Mouse (Mus musculus) erythroblast, embryonic 14.5 days (primary cell): ENCODE measurements around the gene Celf2. TPM values are rescaled to one million over a fixed set of nuclear protein-coding genes. Genes with fewer than 3 reads are reported as not detected.

Source experiments
- H3K27me3 ChIP-seq: 2 replicates; pipeline ENCODE4 v1.6.1; 2012; ENCODE audit warnings: inconsistent platforms; ENCODE audit not compliant: control insufficient read depth
- H3K36me3 ChIP-seq: 2 replicates; pipeline ENCODE4 v1.6.1; 2012; ENCODE audit warnings: mild to moderate bottlenecking, inconsistent platforms; ENCODE audit not compliant: control insufficient read depth
- H3K4me1 ChIP-seq: 2 replicates; pipeline ENCODE4 v1.6.1; 2012; ENCODE audit warnings: inconsistent platforms; ENCODE audit not compliant: control insufficient read depth
- H3K4me3 ChIP-seq: replicated peaks from 2 replicates; pipeline ENCODE3; 2012; ENCODE audit warnings: moderate library complexity, mild to moderate bottlenecking, inconsistent platforms
- H3K9me3 ChIP-seq: 2 replicates; pipeline ENCODE4 v1.6.1; 2012; ENCODE audit warnings: low read length, inconsistent platforms, mixed read lengths; ENCODE audit not compliant: control insufficient read depth
- GATA1 ChIP-seq: IDR thresholded peaks from 2 replicates; pipeline ENCODE4 v1.6.1; 2012; ENCODE audit warnings: low read length, inconsistent platforms, mixed read lengths
- TAL1 ChIP-seq: IDR thresholded peaks from 3 replicates; pipeline ENCODE4 v1.6.1; 2012; ENCODE audit warnings: low read length, inconsistent platforms, mixed read lengths
- polyA plus RNA-seq: library from polyadenylated mRNA; stranded (reverse); fragments of >175 nt; gene quantifications from 2 replicates; pipeline ENCODE4 v1.2.3, GENCODE M21; 2012

Celf2 gene
- polyA plus RNA-seq, 1 experiment = under 0.01 TPM

- Histone ChIP-seq H3K4me1 (no peaks in the 10 kb centered on the region), H3K36me3 (no peaks in the 10 kb centered on the region), H3K27me3 (no peaks in the 10 kb centered on the region), H3K9me3 (no peaks in the 10 kb centered on the region), H3K4me3 (no peak overlapping the region)
- TF ChIP-seq TAL1 = no peak
- no peak for TF ChIP-seq GATA1
Observed at GRCm38 (mm10) chr2:6821593-6821992, 687.8 kb downstream of the Celf2 start.

DNA sequence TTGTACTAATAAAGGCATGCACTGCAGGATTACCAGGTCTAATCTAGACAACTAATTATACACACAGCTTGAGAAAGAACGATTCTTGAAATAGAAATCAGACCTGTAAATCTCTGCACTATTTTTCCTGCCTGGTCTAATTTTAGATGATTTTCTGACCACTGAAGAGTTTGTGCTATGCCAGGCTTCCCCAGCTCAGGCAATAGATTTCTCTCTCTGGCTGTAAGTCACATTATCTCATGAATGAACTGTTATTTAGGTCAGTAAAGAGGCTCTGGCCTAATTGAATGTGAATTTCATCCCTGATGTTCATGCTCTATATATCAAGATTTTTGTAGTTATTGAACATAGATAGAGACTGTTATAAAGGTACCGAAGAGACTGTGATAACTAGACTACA, 694.1 kb downstream of the Celf2 start:
- Histone ChIP-seq H3K4me3 (no peak overlapping the region), H3K9me3 (no peaks in the 10 kb centered on the region)
- no peak for TF ChIP-seq TAL1
- TF ChIP-seq GATA1 = no peak

GRCm38 (mm10) chr2:6808736-6809135, 700.6 kb downstream of the Celf2 start:
- TF ChIP-seq GATA1 (no peak), TAL1 (no peak)
- no peaks in the 10 kb centered on the region for H3K36me3 ChIP-seq
- no peaks in the 10 kb centered on the region for H3K9me3 ChIP-seq
- no peaks in the 10 kb centered on the region for H3K27me3 ChIP-seq
- no peaks in the 10 kb centered on the region for H3K4me1 ChIP-seq
- no peak overlapping the region for H3K4me3 ChIP-seq

More for the DNA sequence above, 694.1 kb downstream of the Celf2 start:
- H3K36me3 ChIP-seq = no peaks in the 10 kb centered on the region
- no peaks in the 10 kb centered on the region for H3K4me1 ChIP-seq
- no peaks in the 10 kb centered on the region for H3K27me3 ChIP-seq

GRCm38 (mm10) chr2:6796754-6797153, 712.6 kb downstream of the Celf2 start:
- Histone ChIP-seq H3K4me1 (no peaks in the 10 kb centered on the region), H3K27me3 (no peaks in the 10 kb centered on the region), H3K36me3 (no peaks in the 10 kb centered on the region), H3K9me3 (no peaks in the 10 kb centered on the region), H3K4me3 (no peak overlapping the region)
- TF ChIP-seq TAL1 (no peak), GATA1 (no peak)

DNA sequence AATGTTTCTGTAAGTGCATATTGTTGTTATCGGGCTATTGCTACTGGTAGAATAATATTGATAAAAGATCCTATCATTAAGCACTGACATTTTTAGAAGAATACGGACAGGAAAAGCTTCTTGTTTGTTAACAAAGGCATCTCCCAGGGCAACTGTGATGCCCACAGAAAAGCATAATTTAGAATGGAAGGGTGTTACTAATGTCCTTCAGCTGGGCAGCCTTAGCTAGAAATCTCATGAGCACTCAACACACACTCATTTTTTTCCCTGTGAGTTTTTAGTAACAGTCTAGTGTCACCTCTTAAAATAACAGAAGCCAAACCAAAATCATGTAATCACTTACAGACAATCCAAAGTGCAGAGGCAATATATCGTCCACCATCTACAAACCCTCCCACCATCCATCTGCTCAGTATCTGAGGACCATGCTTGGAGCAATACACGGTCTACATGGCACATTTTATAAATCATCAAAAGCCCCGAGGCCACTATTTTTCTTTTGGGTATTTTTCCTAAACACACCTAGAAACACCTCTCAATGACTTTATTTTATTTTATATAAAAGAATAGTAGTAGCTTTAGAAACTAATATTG, 713.3 kb downstream of the Celf2 start:
- Histone ChIP-seq H3K4me3 (no peak overlapping the region), H3K9me3 (no peaks in the 10 kb centered on the region), H3K4me1 (no peaks in the 10 kb centered on the region), H3K27me3 (no peaks in the 10 kb centered on the region), H3K36me3 (no peaks in the 10 kb centered on the region)
- TF ChIP-seq TAL1 (no peak), GATA1 (no peak)

- H3K36me3 ChIP-seq = no peaks in the 10 kb centered on the region
- no peaks in the 10 kb centered on the region for H3K27me3 ChIP-seq
- no peaks in the 10 kb centered on the region for H3K9me3 ChIP-seq
- no peaks in the 10 kb centered on the region for H3K4me1 ChIP-seq
- TF ChIP-seq TAL1 (no peak), GATA1 (no peak)
- no peak overlapping the region for H3K4me3 ChIP-seq
Observed at GRCm38 (mm10) chr2:6794858-6795257, 714.5 kb downstream of the Celf2 start.

DNA sequence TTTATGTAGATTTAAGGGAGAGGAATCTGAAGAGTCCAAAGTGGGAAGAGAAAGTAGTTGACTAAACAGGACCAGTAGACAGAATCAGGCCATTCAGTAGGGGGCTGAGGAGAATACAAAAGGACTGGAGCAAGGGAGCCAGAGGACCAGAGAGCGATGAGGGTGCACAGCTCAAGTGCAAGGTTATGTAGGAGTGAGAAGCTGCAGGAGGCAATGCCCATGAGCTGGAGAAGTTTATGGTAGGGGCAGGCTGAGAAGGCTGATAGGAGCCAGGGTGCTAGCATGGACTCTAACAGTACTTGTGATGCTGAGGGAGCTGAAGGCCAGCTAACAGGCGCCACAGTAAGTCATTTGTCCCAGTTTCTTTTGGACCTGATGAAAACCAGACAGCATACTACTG, 718.5 kb downstream of the Celf2 start:
- Histone ChIP-seq H3K36me3 (no peaks in the 10 kb centered on the region), H3K9me3 (no peaks in the 10 kb centered on the region), H3K27me3 (no peaks in the 10 kb centered on the region), H3K4me1 (no peaks in the 10 kb centered on the region), H3K4me3 (no peak overlapping the region)
- no peak for TF ChIP-seq TAL1
- no peak for TF ChIP-seq GATA1

DNA sequence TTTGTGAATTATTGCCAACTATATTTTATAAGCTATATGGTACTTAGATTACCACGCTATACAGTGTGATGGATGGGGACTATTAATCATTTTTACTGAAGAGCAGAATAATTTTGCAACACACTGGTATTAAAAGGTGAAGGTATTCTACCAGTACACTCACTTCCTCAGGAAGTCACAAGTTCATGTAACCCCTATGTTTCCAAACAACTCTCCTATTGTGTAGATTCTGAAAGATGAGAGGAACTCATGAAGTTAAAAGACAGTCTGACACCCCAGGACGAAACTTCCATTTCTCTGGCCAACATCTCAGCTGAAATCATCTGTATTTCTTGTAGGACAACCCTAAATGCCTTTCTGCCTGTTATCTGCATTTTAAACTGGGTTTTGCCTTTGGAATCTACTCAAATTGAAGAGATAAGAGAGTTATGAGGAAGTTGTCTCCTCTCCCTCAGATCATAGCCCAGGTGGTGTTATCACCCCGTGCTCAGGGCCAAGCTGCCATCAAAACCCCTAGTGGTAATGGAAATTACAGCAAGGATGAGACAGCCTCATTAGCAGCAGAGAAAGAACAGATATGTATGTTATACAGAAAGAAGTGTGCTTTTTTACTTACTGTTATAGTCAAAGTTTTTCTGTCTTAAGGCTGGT, 722.7 kb downstream of the Celf2 start:
- no peaks in the 10 kb centered on the region for H3K36me3 ChIP-seq
- H3K27me3 ChIP-seq = no peaks in the 10 kb centered on the region
- no peaks in the 10 kb centered on the region for H3K9me3 ChIP-seq
- H3K4me3 ChIP-seq = no peak overlapping the region
- no peaks in the 10 kb centered on the region for H3K4me1 ChIP-seq
- no peak for TF ChIP-seq TAL1
- no peak for TF ChIP-seq GATA1

DNA sequence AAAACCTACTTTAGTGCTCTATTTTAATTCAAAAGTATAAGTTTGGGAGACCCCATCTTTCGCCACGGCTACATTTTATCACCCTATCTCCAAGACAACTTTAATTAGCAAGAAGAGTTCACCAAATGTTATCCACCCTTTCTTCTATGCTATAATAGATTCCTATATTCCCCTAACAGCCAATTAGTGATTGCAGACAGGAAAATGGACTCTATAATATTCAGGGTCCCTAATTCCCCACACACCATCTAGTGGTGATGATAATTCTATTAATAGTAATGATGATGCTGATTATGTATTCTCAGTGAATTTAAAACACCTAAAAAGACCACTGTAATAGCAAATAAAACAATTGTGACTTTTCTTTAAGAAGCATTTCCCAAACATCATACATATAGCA, 739.1 kb downstream of the Celf2 start:
- no peak for TF ChIP-seq TAL1
- TF ChIP-seq GATA1 = no peak
- Histone ChIP-seq H3K4me1 (no peaks in the 10 kb centered on the region), H3K9me3 (no peaks in the 10 kb centered on the region), H3K4me3 (no peak overlapping the region), H3K27me3 (no peaks in the 10 kb centered on the region), H3K36me3 (no peaks in the 10 kb centered on the region)
